Mouse (Mus musculus): ENCODE data around the gene Srsf3. TPM values are rescaled to one million over a fixed set of nuclear protein-coding genes. Genes with fewer than 3 reads are reported as not detected.
"Not testable (repeated sequence)": the region's sequence is repeated elsewhere in the genome, so short reads cannot be mapped to it uniquely, and the experiment has no call there.

The Srsf3 gene
- polyA plus RNA-seq, 1 experiment from 2014 or later: 716 TPM

DNA sequence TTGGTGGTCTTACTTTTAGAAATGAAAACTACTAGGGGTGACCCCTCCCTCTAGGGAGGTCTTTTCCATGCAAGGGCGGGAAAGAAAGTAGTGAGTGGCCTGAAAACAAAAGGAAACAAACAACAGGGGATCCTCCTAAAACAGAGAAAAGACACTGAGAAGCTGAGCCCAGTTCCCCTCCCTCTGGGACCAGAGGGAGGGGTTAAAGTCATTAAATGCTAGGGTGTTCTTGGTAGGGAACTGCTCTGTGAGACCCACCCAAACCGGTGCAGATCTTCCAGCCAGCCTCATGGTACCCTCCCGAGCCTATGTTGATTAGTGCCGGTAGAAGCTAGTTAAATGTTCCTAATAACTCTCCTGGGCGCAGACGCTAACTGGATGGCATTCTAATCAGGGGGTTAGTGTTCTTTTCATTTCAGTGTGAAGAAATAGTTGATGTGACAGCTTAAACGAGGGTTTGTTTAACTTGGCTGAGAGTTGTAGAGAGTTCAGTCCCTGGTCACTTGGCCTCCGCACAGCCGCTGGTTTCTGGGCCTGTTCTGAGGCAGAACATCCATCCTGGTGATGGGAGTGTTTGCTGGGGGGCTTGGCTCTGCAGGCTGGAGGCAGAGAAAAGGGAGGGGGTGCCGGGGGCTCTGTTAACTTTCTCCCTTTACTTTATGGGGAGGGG lies 7.4 kb upstream of the Srsf3 start:
- Histone ChIP-seq H3K27me3 (ENCODE audit: insufficient read depth, low read length) (no peaks in the 10 kb centered on the region), H3K9ac (no peak overlapping the region), H3K4me3 (ENCODE audit: low read depth, low read length) (no peak overlapping the region), H3K36me3 (ENCODE audit: insufficient read depth) (no peaks in the 10 kb centered on the region), H3K4me1 (ENCODE audit: insufficient read depth) (peaks cover 17% of the 10 kb centered on the region), H3K9me3 (ENCODE audit: low read depth, low read length) (no peaks in the 10 kb centered on the region), H3K4me2 (peak overlapping the region; percentile 13), H3K27ac (ENCODE audit: low read depth) (peak overlapping the region; percentile 21)
- DNase-seq: peak; percentile 87
- no peak for TF ChIP-seq CTCF (IDR thresholded peaks at IDR 0.05; ENCODE audit: low read depth)
- 18% methylated on average over 10 of the region's 10 CpGs for WGBS
- peak; percentile 42 for ATAC-seq (ENCODE audit: insufficient read depth)

DNA sequence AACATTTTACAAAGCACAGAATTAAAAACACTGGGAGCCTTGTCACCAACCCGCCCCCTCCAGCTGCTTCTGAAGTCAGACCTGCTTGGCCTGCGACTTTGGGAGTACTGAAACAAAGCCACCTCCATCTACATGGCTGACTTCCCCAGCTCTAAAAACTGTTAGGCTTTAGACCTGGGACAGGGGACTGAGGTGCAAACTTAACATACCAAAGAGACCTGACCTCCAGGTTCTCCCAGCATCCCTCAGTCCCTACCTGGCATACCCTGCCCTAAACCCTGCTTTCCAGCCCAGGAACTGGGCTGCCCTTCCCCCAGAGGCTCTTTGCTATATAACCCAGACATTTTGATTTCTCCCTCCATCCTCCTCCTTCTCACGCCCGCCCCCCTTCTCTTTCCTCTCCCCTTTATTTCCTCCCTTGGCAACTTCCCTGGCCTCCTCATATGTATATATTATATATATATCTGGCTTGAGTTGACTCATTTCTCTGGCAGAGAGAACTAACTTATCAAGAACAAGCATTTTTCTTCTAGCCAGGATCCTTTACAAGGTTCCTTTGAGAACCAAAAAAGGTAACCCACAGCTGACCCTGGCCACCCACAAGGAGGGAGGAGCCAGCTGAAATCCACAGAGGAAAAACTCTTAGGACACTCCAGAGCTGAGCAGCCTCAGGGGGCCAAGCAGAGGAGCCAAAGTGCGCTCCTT lies 5.6 kb upstream of the Srsf3 start:
- no peak for TF ChIP-seq CTCF (IDR thresholded peaks at IDR 0.05; ENCODE audit: low read depth)
- peak overlapping the region; percentile 84 for H3K27ac ChIP-seq (ENCODE audit: low read depth)

DNA sequence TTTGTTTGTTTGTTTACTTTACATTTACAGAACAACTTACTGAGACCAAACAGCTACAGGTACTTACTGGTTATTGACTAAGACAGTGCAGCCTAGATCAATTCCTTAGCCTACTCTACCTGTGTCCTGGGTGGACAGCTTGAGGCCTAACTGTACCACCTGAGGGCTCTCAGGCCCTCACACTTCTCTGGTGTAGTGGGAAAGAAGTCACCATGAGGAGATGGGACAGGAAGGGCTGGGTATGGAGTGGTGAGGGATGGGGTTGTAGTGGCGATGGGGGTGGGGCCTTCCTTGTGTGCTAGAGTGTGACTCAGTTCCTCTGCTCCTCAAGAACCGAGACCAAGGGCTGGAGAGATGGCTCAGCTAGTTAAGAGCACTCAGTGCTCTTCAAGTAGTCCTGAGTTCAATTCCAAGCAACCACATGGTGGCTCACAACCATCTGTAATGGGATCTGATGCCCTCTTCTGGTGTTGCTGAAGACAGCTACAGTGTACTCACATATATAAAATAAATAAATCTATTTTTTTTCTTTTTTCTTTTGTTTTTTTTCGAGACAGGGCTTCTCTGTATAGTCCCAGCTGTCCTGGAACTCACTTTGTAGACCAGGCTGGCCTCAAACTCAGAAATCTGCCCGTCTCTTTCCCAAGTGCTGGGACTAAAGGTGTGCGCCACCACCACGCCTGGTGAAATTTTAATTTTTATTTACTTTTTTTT lies 1.9 kb upstream of the Srsf3 start:
- DNase-seq (no peak), ATAC-seq (ENCODE audit: insufficient read depth) (no peak)
- WGBS: 81% methylated on average over 6 of the region's 6 CpGs
- Histone ChIP-seq H3K4me2 (no peak overlapping the region), H3K27me3 (ENCODE audit: insufficient read depth, low read length) (no peaks in the 10 kb centered on the region), H3K4me1 (ENCODE audit: insufficient read depth) (peaks cover 7% of the 10 kb centered on the region; the same call in 1 of the 2 replicates), H3K4me3 (ENCODE audit: low read depth, low read length) (no peak overlapping the region), H3K9ac (no peak overlapping the region), H3K27ac (ENCODE audit: low read depth) (no peak overlapping the region), H3K9me3 (ENCODE audit: low read depth, low read length) (no peaks in the 10 kb centered on the region), H3K36me3 (ENCODE audit: insufficient read depth) (peaks cover 9% of the 10 kb centered on the region; the same call in 1 of the 2 replicates)
- 0 out of 2 replicates have a peak, but pooled peaks have one; percentile 12 for TF ChIP-seq CTCF (IDR thresholded peaks at IDR 0.05; ENCODE audit: low read depth)

More for the DNA sequence above, 5.6 kb upstream of the Srsf3 start:
- no peak overlapping the region for H3K4me3 ChIP-seq (ENCODE audit: low read depth, low read length)
- H3K4me2 ChIP-seq: 0 out of 2 replicates have a peak overlapping the region, but pooled peaks have one; percentile 15
- ATAC-seq (ENCODE audit: insufficient read depth) (peak; percentile 69), DNase-seq (peak; percentile 86)
- H3K9ac ChIP-seq: no peak overlapping the region
- H3K4me1 ChIP-seq (ENCODE audit: insufficient read depth): peaks cover 17% of the 10 kb centered on the region
- WGBS: 23% methylated on average over 5 of the region's 5 CpGs
- H3K36me3 ChIP-seq (ENCODE audit: insufficient read depth): no peaks in the 10 kb centered on the region
- no peaks in the 10 kb centered on the region for H3K9me3 ChIP-seq (ENCODE audit: low read depth, low read length)
- H3K27me3 ChIP-seq (ENCODE audit: insufficient read depth, low read length): no peaks in the 10 kb centered on the region

DNA sequence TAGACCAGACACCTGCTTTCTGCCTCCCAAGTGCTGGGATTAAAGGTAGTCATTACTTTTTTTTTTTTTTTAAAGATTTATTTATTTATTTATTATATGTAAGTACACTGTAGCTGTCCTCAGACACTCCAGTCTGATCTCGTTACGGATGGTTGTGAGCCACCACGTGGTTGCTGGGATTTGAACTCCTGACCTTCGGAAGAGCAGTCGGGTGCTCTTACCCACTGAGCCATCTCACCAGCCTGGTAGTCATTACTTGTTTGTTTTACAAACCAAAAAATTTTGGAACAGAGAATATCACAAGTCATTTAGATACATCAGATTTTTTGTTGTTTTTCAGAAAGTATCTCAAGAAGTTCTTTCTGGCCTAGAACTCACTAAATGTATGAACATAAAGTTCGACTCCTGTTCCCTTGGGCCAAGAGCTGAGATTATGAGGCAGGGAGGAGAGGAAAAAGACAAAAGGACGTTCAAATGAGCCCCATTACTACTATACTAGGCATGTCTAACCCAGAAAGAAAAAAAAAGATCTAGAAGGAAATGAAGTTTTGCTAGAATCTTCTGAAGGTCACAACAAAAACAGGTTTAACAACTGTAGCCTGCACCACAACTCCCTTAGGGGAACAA lies 1.2 kb upstream of the Srsf3 start:
- not testable (repeated sequence) for H3K27me3 ChIP-seq (ENCODE audit: insufficient read depth, low read length); H3K9me3 ChIP-seq (ENCODE audit: low read depth, low read length); H3K4me1 ChIP-seq (ENCODE audit: insufficient read depth); ATAC-seq (ENCODE audit: insufficient read depth); DNase-seq
- H3K36me3 ChIP-seq (ENCODE audit: insufficient read depth): peaks cover 16% of the 10 kb centered on the region
- 47% methylated on average over 7 of the region's 7 CpGs for WGBS
- H3K27ac ChIP-seq (ENCODE audit: low read depth): peak overlapping the region; percentile 99
- peak overlapping the region; percentile 76 for H3K4me3 ChIP-seq (ENCODE audit: low read depth, low read length)
- peak overlapping the region; percentile 96 for H3K9ac ChIP-seq
- H3K4me2 ChIP-seq: peak overlapping the region; percentile 78

DNA sequence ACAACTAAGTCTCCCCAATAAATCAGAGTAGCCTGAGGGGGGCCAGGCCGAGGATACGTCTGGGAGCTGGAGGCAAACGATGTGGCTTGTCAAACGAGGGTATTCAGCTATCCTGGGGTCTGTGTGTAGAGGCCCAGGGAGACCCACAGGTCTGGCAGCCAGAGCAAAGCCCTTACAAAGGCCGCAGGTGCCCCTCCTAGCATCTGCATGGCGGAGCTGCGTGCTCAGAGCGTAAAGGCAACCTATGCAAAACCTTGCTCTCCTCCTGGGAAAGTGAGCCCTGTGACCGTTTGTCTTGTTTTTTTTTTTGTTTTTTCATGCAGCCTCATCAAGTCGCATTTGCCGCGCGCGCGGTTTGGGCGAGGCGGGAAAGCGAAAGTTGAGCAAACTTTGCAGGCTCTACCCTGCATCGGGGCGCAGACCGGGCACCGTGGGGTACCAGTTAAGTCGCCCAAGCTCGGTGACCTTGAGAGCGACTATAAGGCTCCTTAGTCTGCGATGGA lies 606 bp upstream of the Srsf3 start:
- Histone ChIP-seq H3K36me3 (ENCODE audit: insufficient read depth) (peaks cover 22% of the 10 kb centered on the region), H3K9ac (peak overlapping the region; percentile 96), H3K4me3 (ENCODE audit: low read depth, low read length) (peak overlapping the region; percentile 76), H3K9me3 (ENCODE audit: low read depth, low read length) (no peaks in the 10 kb centered on the region), H3K27ac (ENCODE audit: low read depth) (peak overlapping the region; percentile 99), H3K27me3 (ENCODE audit: insufficient read depth, low read length) (no peaks in the 10 kb centered on the region), H3K4me2 (peak overlapping the region; percentile 78), H3K4me1 (ENCODE audit: insufficient read depth) (0 out of 2 replicates have a peak, but pooled peaks cover 4% of the 10 kb centered on the region)
- no peak for ATAC-seq (ENCODE audit: insufficient read depth)
- WGBS: under 1% methylated on average over 26 of the region's 26 CpGs
- peak; percentile 70 for DNase-seq
- no peak for TF ChIP-seq CTCF (IDR thresholded peaks at IDR 0.05; ENCODE audit: low read depth)

DNA sequence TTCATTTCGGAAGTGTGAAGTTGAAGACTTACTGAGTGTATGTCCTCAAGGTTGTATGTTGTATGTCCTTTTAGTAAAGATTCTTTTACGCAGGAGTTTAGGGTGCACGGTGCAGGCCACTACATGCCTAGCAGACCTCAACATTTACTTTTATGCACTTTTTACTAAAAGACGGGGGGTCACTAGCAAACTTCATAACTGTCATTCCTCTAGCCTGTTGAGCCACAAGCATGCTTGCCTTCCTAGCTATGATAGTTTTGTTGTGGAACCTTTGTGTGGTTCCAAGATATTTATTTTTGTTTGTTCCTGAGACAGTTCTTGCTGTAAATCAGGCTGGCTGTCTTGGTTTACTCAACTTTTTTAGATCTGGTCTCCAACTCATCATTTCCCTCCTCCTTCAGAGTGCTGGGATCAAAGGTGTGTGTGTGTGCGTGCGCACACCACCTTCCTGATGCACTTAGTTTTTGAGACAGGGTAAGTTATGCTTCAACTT lies 1.2 kb downstream of the Srsf3 start:
- Histone ChIP-seq H3K27ac (ENCODE audit: low read depth) (peak overlapping the region; percentile 99), H3K9ac (peak overlapping the region; percentile 99), H3K36me3 (ENCODE audit: insufficient read depth) (peaks cover 40% of the 10 kb centered on the region), H3K9me3 (ENCODE audit: low read depth, low read length) (no peaks in the 10 kb centered on the region), H3K27me3 (ENCODE audit: insufficient read depth, low read length) (no peaks in the 10 kb centered on the region), H3K4me1 (ENCODE audit: insufficient read depth) (0 out of 2 replicates have a peak, but pooled peaks cover 3% of the 10 kb centered on the region), H3K4me2 (peak overlapping the region; percentile 95), H3K4me3 (ENCODE audit: low read depth, low read length) (peak overlapping the region; percentile 76)
- ATAC-seq (ENCODE audit: insufficient read depth) (no peak), DNase-seq (peak; percentile 44)
- TF ChIP-seq CTCF (IDR thresholded peaks at IDR 0.05; ENCODE audit: low read depth): no peak
- WGBS: 0% methylated on average over 6 of the region's 6 CpGs
